In genomic region chr14:30050280-30050679, GRCm38 (mm10) we compare ENCODE assay signal across 15 mouse cellular contexts.
"Had no signal": no experiment of that assay in that cellular context is flagged by ENCODE, and none has a peak within 500 bp of the region (broad histone marks: within the 10 kb centered on the region; RNA-seq: fewer than 3 reads in every experiment).

No protein-coding gene starts in this region.

- H3K4me2 ChIP-seq: neural tube, embryonic 15.5 days; stomach, embryonic 15.5 days had no signal

- H3K4me3 ChIP-seq: neural tube, embryonic 15.5 days; stomach, embryonic 15.5 days had no signal

- H3K27ac ChIP-seq: neural tube, embryonic 15.5 days; stomach, embryonic 15.5 days; stomach, postnatal 0 days had no signal

- H3K36me3 ChIP-seq: stomach, embryonic 15.5 days had no signal

- H3K9ac ChIP-seq: neural tube, embryonic 15.5 days; stomach, embryonic 15.5 days had no signal

- DNase-seq: retina, postnatal 1 day; right cerebral cortex, adult 18-20 months; right cerebral cortex, postnatal 14 days; right cerebral cortex, postnatal 25 days; right cerebral cortex, postnatal 4 days; spleen, adult 18-20 months; thymus, adult 18-20 months; thymus, adult 2 months; thymus, postnatal 14 days; thymus, postnatal 25 days; thymus, postnatal 36 days; thymus, postnatal 4 days had no signal

- H3K4me1 ChIP-seq: neural tube, embryonic 15.5 days had no signal

- H3K9me3 ChIP-seq: neural tube, embryonic 15.5 days; stomach, embryonic 15.5 days had no signal

- H3K27me3 ChIP-seq: neural tube, embryonic 15.5 days; stomach, embryonic 15.5 days had no signal
